Mouse (Mus musculus) midbrain, embryonic 15.5 days (tissue): ENCODE measurements at regions not wholly inside any gene's neighbourhood (a gene's known extent, or its start where the extent isn't known, plus 50 kb on each side); places are given as distances from the start of the nearest gene placed in this dataset.
"Not testable (repeated sequence)": the region's sequence is repeated elsewhere in the genome, so short reads cannot be mapped to it uniquely, and the experiment has no call there.

Source experiments
- ATAC-seq: fragments of 200-750 bp; cut with Nextera tagmentation; replicated peaks from 2 replicates; pipeline ENCODE4 v1.8.0; 2017; ENCODE audit warnings: moderate TSS enrichment
- H3K27ac ChIP-seq: fragments of 300-500 bp; sonication (generic); 2 replicates; pipeline ENCODE4 v1.5.1; 2015; ENCODE audit warnings: mild to moderate bottlenecking, inconsistent platforms
- H3K27me3 ChIP-seq: fragments of 300-500 bp; sonication (generic); replicated peaks from 2 replicates; pipeline ENCODE4 v1.6.1; 2015; ENCODE audit warnings: inconsistent platforms
- H3K36me3 ChIP-seq: fragments of 300-500 bp; sonication (generic); replicated peaks from 2 replicates; pipeline ENCODE4 v1.6.1; 2015; ENCODE audit warnings: inconsistent platforms
- H3K4me1 ChIP-seq: fragments of 300-500 bp; sonication (generic); 2 replicates; pipeline ENCODE4 v1.6.1; 2015; ENCODE audit warnings: inconsistent platforms
- H3K4me2 ChIP-seq: fragments of 300-500 bp; sonication (generic); 2 replicates; pipeline ENCODE4 v1.6.1; 2015; ENCODE audit warnings: inconsistent platforms, mild to moderate bottlenecking, moderate library complexity
- H3K4me3 ChIP-seq: fragments of 300-500 bp; sonication (generic); 2 replicates; pipeline ENCODE4 v1.5.1; 2015; ENCODE audit warnings: mild to moderate bottlenecking, inconsistent platforms
- H3K9ac ChIP-seq: fragments of 300-500 bp; sonication (generic); 2 replicates; pipeline ENCODE4 v1.6.1; 2015; ENCODE audit warnings: mild to moderate bottlenecking, inconsistent platforms
- H3K9me3 ChIP-seq: fragments of 300-500 bp; sonication (generic); 2 replicates; pipeline ENCODE4 v1.6.1; 2016; ENCODE audit warnings: inconsistent platforms
- WGBS: fragments of 180-500 bp; shearing (Covaris S2); methylation state at CpG from one replicate; pipeline ENCODE4 v1.1.7; 2015; ENCODE audit warnings: mixed read lengths; 5-methylcytosine and 5-hydroxymethylcytosine counted together

GRCm38 (mm10) chr9:115803071-115803470, 106.2 kb upstream of the Gadl1 start:
- H3K4me2 ChIP-seq, result no peak overlapping the region
- no peaks in the 10 kb centered on the region for H3K27me3 ChIP-seq
- H3K4me3 ChIP-seq, result no peak overlapping the region
- H3K27ac ChIP-seq, result no peak overlapping the region
- ATAC-seq, result no peak
- H3K9me3 ChIP-seq, result no peaks in the 10 kb centered on the region
- 86% methylated on average over 3 of the region's 3 CpGs for WGBS
- H3K36me3 ChIP-seq, result no peaks in the 10 kb centered on the region
- no peak overlapping the region for H3K9ac ChIP-seq
- H3K4me1 ChIP-seq, result no peaks in the 10 kb centered on the region

GRCm38 (mm10) chr9:115805224-115805623, 104.0 kb upstream of the Gadl1 start:
- no peak overlapping the region for H3K9ac ChIP-seq
- H3K9me3 ChIP-seq, result no peaks in the 10 kb centered on the region
- no peak overlapping the region for H3K4me2 ChIP-seq
- ATAC-seq, result no peak
- H3K27me3 ChIP-seq, result no peaks in the 10 kb centered on the region
- no peaks in the 10 kb centered on the region for H3K4me1 ChIP-seq
- H3K4me3 ChIP-seq, result no peak overlapping the region
- 25% methylated on average over 4 of the region's 4 CpGs for WGBS
- H3K36me3 ChIP-seq, result no peaks in the 10 kb centered on the region
- H3K27ac ChIP-seq, result no peak overlapping the region

- Histone ChIP-seq H3K27me3 (no peaks in the 10 kb centered on the region), H3K27ac (no peak overlapping the region), H3K9me3 (no peaks in the 10 kb centered on the region), H3K4me3 (no peak overlapping the region), H3K4me2 (no peak overlapping the region), H3K9ac (no peak overlapping the region), H3K36me3 (no peaks in the 10 kb centered on the region), H3K4me1 (no peaks in the 10 kb centered on the region)
- WGBS, result 78% methylated on average over 10 of the region's 10 CpGs
- ATAC-seq, result no peak
Observed at GRCm38 (mm10) chr9:115806018-115806702, 103.1 kb upstream of the Gadl1 start.

GRCm38 (mm10) chr9:115840186-115840585, 69.1 kb upstream of the Gadl1 start:
- no peaks in the 10 kb centered on the region for H3K9me3 ChIP-seq
- H3K9ac ChIP-seq, result no peak overlapping the region
- no peaks in the 10 kb centered on the region for H3K27me3 ChIP-seq
- no peaks in the 10 kb centered on the region for H3K4me1 ChIP-seq
- ATAC-seq, result no peak
- no peak overlapping the region for H3K4me3 ChIP-seq
- no peak overlapping the region for H3K27ac ChIP-seq
- 74% methylated on average over 5 of the region's 5 CpGs for WGBS
- H3K4me2 ChIP-seq, result no peak overlapping the region
- H3K36me3 ChIP-seq, result no peaks in the 10 kb centered on the region

- Histone ChIP-seq H3K9me3 (no peaks in the 10 kb centered on the region), H3K4me3 (no peak overlapping the region), H3K27me3 (no peaks in the 10 kb centered on the region), H3K4me2 (no peak overlapping the region), H3K36me3 (no peaks in the 10 kb centered on the region), H3K27ac (no peak overlapping the region), H3K4me1 (no peaks in the 10 kb centered on the region), H3K9ac (no peak overlapping the region)
- no peak for ATAC-seq
- WGBS, result 73% methylated on average over 8 of the region's 8 CpGs
Observed at GRCm38 (mm10) chr9:115840791-115841190, 68.5 kb upstream of the Gadl1 start.

- ATAC-seq, result no peak
- H3K27ac ChIP-seq, result no peak overlapping the region
- H3K9me3 ChIP-seq, result no peaks in the 10 kb centered on the region
- no peaks in the 10 kb centered on the region for H3K27me3 ChIP-seq
- H3K4me1 ChIP-seq, result no peaks in the 10 kb centered on the region
- H3K4me3 ChIP-seq, result no peak overlapping the region
- H3K9ac ChIP-seq, result no peak overlapping the region
- H3K4me2 ChIP-seq, result no peak overlapping the region
- H3K36me3 ChIP-seq, result no peaks in the 10 kb centered on the region
- 78% methylated on average over 10 of the region's 10 CpGs for WGBS
Observed at GRCm38 (mm10) chr9:115841684-115842083, 67.6 kb upstream of the Gadl1 start.

GRCm38 (mm10) chr9:115844340-115844739, 64.9 kb upstream of the Gadl1 start:
- 66% methylated on average over 4 of the region's 4 CpGs for WGBS
- no peak for ATAC-seq
- H3K4me2 ChIP-seq, result no peak overlapping the region

GRCm38 (mm10) chr9:115845091-115845490, 64.2 kb upstream of the Gadl1 start:
- Histone ChIP-seq H3K4me3 (no peak overlapping the region), H3K4me1 (peaks cover 7% of the 10 kb centered on the region; the same call in 1 of the 2 replicates), H3K9me3 (no peaks in the 10 kb centered on the region), H3K4me2 (no peak overlapping the region), H3K27me3 (no peaks in the 10 kb centered on the region), H3K36me3 (no peaks in the 10 kb centered on the region), H3K27ac (no peak overlapping the region), H3K9ac (no peak overlapping the region)
- 77% methylated on average over 5 of the region's 5 CpGs for WGBS
- ATAC-seq, result no peak

More at GRCm38 (mm10) chr9:115844340-115844739, 64.9 kb upstream of the Gadl1 start:
- no peaks in the 10 kb centered on the region for H3K9me3 ChIP-seq
- H3K27ac ChIP-seq, result no peak overlapping the region
- H3K36me3 ChIP-seq, result no peaks in the 10 kb centered on the region
- H3K9ac ChIP-seq, result no peak overlapping the region
- no peak overlapping the region for H3K4me3 ChIP-seq
- H3K4me1 ChIP-seq, result 0 out of 2 replicates have a peak, but pooled peaks cover 7% of the 10 kb centered on the region
- H3K27me3 ChIP-seq, result no peaks in the 10 kb centered on the region

- no peaks in the 10 kb centered on the region for H3K36me3 ChIP-seq
- no peak overlapping the region for H3K9ac ChIP-seq
- H3K27ac ChIP-seq, result no peak overlapping the region
- no peaks in the 10 kb centered on the region for H3K27me3 ChIP-seq
- H3K4me1 ChIP-seq, result peaks cover 7% of the 10 kb centered on the region; the same call in 1 of the 2 replicates
- H3K9me3 ChIP-seq, result no peaks in the 10 kb centered on the region
- H3K4me2 ChIP-seq, result peak overlapping the region; percentile 42
- WGBS, result 37% methylated on average over 12 of the region's 12 CpGs
- ATAC-seq, result no peak; the same call in 1 of the 2 replicates
- H3K4me3 ChIP-seq, result peak overlapping the region; percentile 15; the same call in 1 of the 2 replicates
Observed at GRCm38 (mm10) chr9:115847289-115848074, 61.8 kb upstream of the Gadl1 start.

GRCm38 (mm10) chr9:115853210-115853842, 55.9 kb upstream of the Gadl1 start:
- not testable (repeated sequence) for H3K27ac ChIP-seq, H3K4me2 ChIP-seq, ATAC-seq, H3K27me3 ChIP-seq, H3K4me3 ChIP-seq, H3K9ac ChIP-seq, H3K36me3 ChIP-seq, H3K9me3 ChIP-seq, H3K4me1 ChIP-seq
- 80% methylated on average over 5 of the region's 5 CpGs for WGBS

GRCm38 (mm10) chr9:115857301-115857700, 52.0 kb upstream of the Gadl1 start:
- WGBS, result 81% methylated on average over 7 of the region's 7 CpGs
- ATAC-seq, result no peak

GRCm38 (mm10) chr9:115858848-115859247, 50.4 kb upstream of the Gadl1 start:
- ATAC-seq, result no peak
- WGBS, result 83% methylated on average over 3 of the region's 3 CpGs

More at GRCm38 (mm10) chr9:115857301-115857700, 52.0 kb upstream of the Gadl1 start:
- Histone ChIP-seq H3K27me3 (no peaks in the 10 kb centered on the region), H3K27ac (no peak overlapping the region), H3K4me1 (no peaks in the 10 kb centered on the region), H3K4me2 (no peak overlapping the region), H3K36me3 (no peaks in the 10 kb centered on the region), H3K4me3 (no peak overlapping the region), H3K9ac (no peak overlapping the region), H3K9me3 (no peaks in the 10 kb centered on the region)

More at GRCm38 (mm10) chr9:115858848-115859247, 50.4 kb upstream of the Gadl1 start:
- Histone ChIP-seq H3K9ac (no peak overlapping the region), H3K27me3 (no peaks in the 10 kb centered on the region), H3K36me3 (no peaks in the 10 kb centered on the region), H3K27ac (no peak overlapping the region), H3K4me1 (no peaks in the 10 kb centered on the region), H3K9me3 (no peaks in the 10 kb centered on the region), H3K4me2 (no peak overlapping the region), H3K4me3 (no peak overlapping the region)
